Mouse (Mus musculus): ENCODE results near the gene Gpr62.

GRCm38 (mm10) chr9:106513566-106513965, 47.8 kb upstream of the Gpr62 start:
- TF ChIP-seq CTCF (IDR thresholded peaks at IDR 0.05; ENCODE audit: borderline replicate concordance, control insufficient read depth, extremely low read depth, insufficient read depth, low read length, poor library complexity) (no peak), POLR2A (IDR thresholded peaks at IDR 0.05; ENCODE audit: control insufficient read depth, extremely low read depth, insufficient read depth, low read length, poor library complexity) (no peak)

Data from thymus, adult 2 months (tissue).